Mouse (Mus musculus): ENCODE data around the gene Hsd17b14.

DNA sequence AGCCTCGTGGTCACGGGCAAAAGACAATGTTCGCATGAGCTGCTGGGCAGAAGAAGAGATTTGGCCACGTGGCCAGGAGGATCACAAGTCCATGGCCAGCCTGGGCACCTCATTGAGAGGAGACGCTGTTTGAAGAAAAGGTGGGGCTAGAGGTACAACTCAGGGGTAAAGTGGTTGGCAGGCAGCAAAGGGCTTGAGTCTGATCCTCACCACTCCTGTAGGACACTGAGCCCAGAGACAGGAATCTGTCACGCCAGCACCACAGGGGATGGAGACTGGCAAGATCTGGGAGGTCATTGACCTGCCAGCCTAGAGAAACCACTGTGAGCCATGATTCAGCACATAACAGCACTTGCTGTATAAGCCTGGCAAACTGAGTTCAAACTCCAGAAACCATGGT lies 42.8 kb downstream of the Hsd17b14 start:
- TF ChIP-seq CTCF (IDR thresholded peaks at IDR 0.05; ENCODE audit: borderline replicate concordance, insufficient read depth, low read length), result no peak
- no peak for TF ChIP-seq POLR2A (IDR thresholded peaks at IDR 0.05; ENCODE audit: low read depth, low read length)
